Mouse (Mus musculus) gastrocnemius, adult 2 months (tissue): ENCODE data around the gene Frmd4a. TPM values are rescaled to one million over a fixed set of nuclear protein-coding genes. Genes with fewer than 3 reads are reported as not detected.

Experiments used
- DNase-seq: peaks from one replicate; pipeline ENCODE4 v3.0.0; 2022
- H3K27ac ChIP-seq: fragments of 200-600 bp; 2 replicates; pipeline ENCODE4 v1.8.1; 2022; ENCODE audit warnings: mild to moderate bottlenecking
- H3K4me3 ChIP-seq: fragments of 200-600 bp; 2 replicates; pipeline ENCODE4 v1.8.1; 2022; ENCODE audit warnings: mild to moderate bottlenecking, moderate library complexity
- CTCF ChIP-seq: fragments of 200-600 bp; IDR thresholded peaks from 2 replicates; pipeline ENCODE4 v1.8.1; 2022; ENCODE audit warnings: antibody characterized with exemption, mild to moderate bottlenecking, moderate library complexity
- intact Hi-C: fragments of 180-260 bp; cut with DNase I; formaldehyde crosslinking; loops from one replicate; pipeline ENCODE4 v1.15.1; 2025
- total RNA-seq, 2 experiments: library from RNA; stranded (reverse); gene quantifications; 2 replicates each; pipeline ENCODE4 v1.2.3; 2021

Gene Frmd4a
- total RNA-seq, 2 experiments from 2014 or later = 2.4 to 4.2 TPM

GRCm38 (mm10) chr2:4630197-4630835 is 612.8 kb downstream of the Frmd4a start:
- intact Hi-C loops = loop anchor here (10.0 kb wide), 1 partner anchor 126 kb away; no protein-coding TSS in a partner anchor
- DNase-seq = no peak
- Histone ChIP-seq H3K4me3 (no peak overlapping the region), H3K27ac (no peak overlapping the region)
- TF ChIP-seq CTCF = no peak

GRCm38 (mm10) chr2:4635804-4636203 is 618.3 kb downstream of the Frmd4a start:
- intact Hi-C loops = loop anchor here (10.0 kb wide), 1 partner anchor 131 kb away; no protein-coding TSS in a partner anchor
- Histone ChIP-seq H3K27ac (no peak overlapping the region), H3K4me3 (no peak overlapping the region)
- no peak for DNase-seq
- peak; percentile 50 for TF ChIP-seq CTCF

- intact Hi-C loops = loop anchor here (10.0 kb wide), 1 partner anchor 132 kb away; no protein-coding TSS in a partner anchor
- Histone ChIP-seq H3K4me3 (no peak overlapping the region), H3K27ac (no peak overlapping the region)
- no peak for TF ChIP-seq CTCF
- DNase-seq = no peak
Measured at GRCm38 (mm10) chr2:4636656-4637055, 619.1 kb downstream of the Frmd4a start.

GRCm38 (mm10) chr2:4638189-4638588 is 620.7 kb downstream of the Frmd4a start:
- no peak for DNase-seq
- no peak for TF ChIP-seq CTCF
- H3K4me3 ChIP-seq = no peak overlapping the region
- intact Hi-C loops = loop anchor here (10.0 kb wide), 1 partner anchor 133 kb away; no protein-coding TSS in a partner anchor
- H3K27ac ChIP-seq = no peak overlapping the region

- intact Hi-C loops = no loop called here
- no peak for TF ChIP-seq CTCF
- no peak for DNase-seq
- H3K27ac ChIP-seq = no peak overlapping the region
- no peak overlapping the region for H3K4me3 ChIP-seq
Measured at GRCm38 (mm10) chr2:4645066-4645465, 627.5 kb downstream of the Frmd4a start.

GRCm38 (mm10) chr2:4648094-4648493 is 630.6 kb downstream of the Frmd4a start:
- no peak for TF ChIP-seq CTCF
- intact Hi-C loops = no loop called here
- no peak for DNase-seq

GRCm38 (mm10) chr2:4649646-4650045 is 632.1 kb downstream of the Frmd4a start:
- no peak overlapping the region for H3K27ac ChIP-seq
- no peak for TF ChIP-seq CTCF
- H3K4me3 ChIP-seq = no peak overlapping the region
- intact Hi-C loops = loop anchor here (5.0 kb wide), 1 partner anchor 152 kb away; no protein-coding TSS in a partner anchor
- no peak for DNase-seq

More at GRCm38 (mm10) chr2:4648094-4648493, 630.6 kb downstream of the Frmd4a start:
- 0 out of 2 replicates have a peak overlapping the region, but pooled peaks have one; percentile 24 for H3K27ac ChIP-seq
- no peak overlapping the region for H3K4me3 ChIP-seq

- DNase-seq = peak; percentile 88
- TF ChIP-seq CTCF = peak; percentile 89
- H3K27ac ChIP-seq = peak within 1 kb of the TSS; percentile 93
- intact Hi-C loops = loop anchor here (1.0 to 5.0 kb wide), 2 partner anchors 154 to 211 kb away; no protein-coding TSS in a partner anchor
- peak within 1 kb of the TSS; percentile 95 for H3K4me3 ChIP-seq
Measured at GRCm38 (mm10) chr2:4651500-4652285, 634.2 kb downstream of the Frmd4a start, which contains the start of gene Prpf18. Gene Prpf18, minus strand, starts transcription at chr2:4652113.

- H3K27ac ChIP-seq = no peak overlapping the region
- intact Hi-C loops = no loop called here
- DNase-seq = no peak
- no peak overlapping the region for H3K4me3 ChIP-seq
- TF ChIP-seq CTCF = no peak
Measured at GRCm38 (mm10) chr2:4660677-4661076, 643.2 kb downstream of the Frmd4a start.
